Mouse (Mus musculus): ENCODE results near the gene Cfap58. TPM values are rescaled to one million over a fixed set of nuclear protein-coding genes. Genes with fewer than 3 reads are reported as not detected.

Gene Cfap58
- total and polyA plus RNA-seq, 3 experiments = not detected

- no peaks in the 10 kb centered on the region for H3K27me3 ChIP-seq (ENCODE audit: insufficient read depth, low read length)
- DNase-seq (ENCODE audit: low spot score) (no peak), ATAC-seq (ENCODE audit: extremely low read depth, insufficient number of reproducible peaks, low FRiP score, poor library complexity, severe bottlenecking) (no peak)
- no peak for TF ChIP-seq TAL1 (conservative IDR thresholded peaks at IDR 0.05; ENCODE audit: low read depth, low read length)
- no peak for TF ChIP-seq GATA2 (IDR thresholded peaks at IDR 0.05; ENCODE audit: borderline replicate concordance, low read depth, low read length)
- TF ChIP-seq POLR2AphosphoS5 (IDR thresholded peaks at IDR 0.05; ENCODE audit: insufficient replicate concordance, low read depth, low read length) = no peak
- no peak for TF ChIP-seq GATA1 (IDR thresholded peaks at IDR 0.05; ENCODE audit: borderline replicate concordance, low read length)
- no peak for TF ChIP-seq CTCF (IDR thresholded peaks at IDR 0.05; ENCODE audit: low read depth, low read length)
- peaks cover 47% of the 10 kb centered on the region for H3K9me3 ChIP-seq (replicated peaks)
- H3K4me1 ChIP-seq (ENCODE audit: insufficient read depth, low read depth, low read length) = no peaks in the 10 kb centered on the region
- H3K4me3 ChIP-seq (ENCODE audit: low read depth, low read length) = no peak overlapping the region
- no peaks in the 10 kb centered on the region for H3K36me3 ChIP-seq (replicated peaks)
Measured at GRCm38 (mm10) chr19:48047315-48047714, 109.8 kb downstream of the Cfap58 start.

GRCm38 (mm10) chr19:48049361-48049760 is 111.9 kb downstream of the Cfap58 start:
- TF ChIP-seq TAL1 (conservative IDR thresholded peaks at IDR 0.05; ENCODE audit: low read depth, low read length) = no peak
- no peak for TF ChIP-seq GATA1 (IDR thresholded peaks at IDR 0.05; ENCODE audit: borderline replicate concordance, low read length)
- TF ChIP-seq CTCF (IDR thresholded peaks at IDR 0.05; ENCODE audit: low read depth, low read length) = no peak
- no peak for TF ChIP-seq POLR2AphosphoS5 (IDR thresholded peaks at IDR 0.05; ENCODE audit: insufficient replicate concordance, low read depth, low read length)
- TF ChIP-seq GATA2 (IDR thresholded peaks at IDR 0.05; ENCODE audit: borderline replicate concordance, low read depth, low read length) = no peak
- DNase-seq (ENCODE audit: low spot score) = no peak
- H3K36me3 ChIP-seq (replicated peaks) = no peaks in the 10 kb centered on the region
- no peaks in the 10 kb centered on the region for H3K4me1 ChIP-seq (ENCODE audit: insufficient read depth, low read depth, low read length)
- H3K9me3 ChIP-seq (replicated peaks) = peaks cover 50% of the 10 kb centered on the region
- no peak overlapping the region for H3K4me3 ChIP-seq (ENCODE audit: low read depth, low read length)
- no peak for ATAC-seq (ENCODE audit: extremely low read depth, insufficient number of reproducible peaks, low FRiP score, poor library complexity, severe bottlenecking)
- no peaks in the 10 kb centered on the region for H3K27me3 ChIP-seq (ENCODE audit: insufficient read depth, low read length)

DNA sequence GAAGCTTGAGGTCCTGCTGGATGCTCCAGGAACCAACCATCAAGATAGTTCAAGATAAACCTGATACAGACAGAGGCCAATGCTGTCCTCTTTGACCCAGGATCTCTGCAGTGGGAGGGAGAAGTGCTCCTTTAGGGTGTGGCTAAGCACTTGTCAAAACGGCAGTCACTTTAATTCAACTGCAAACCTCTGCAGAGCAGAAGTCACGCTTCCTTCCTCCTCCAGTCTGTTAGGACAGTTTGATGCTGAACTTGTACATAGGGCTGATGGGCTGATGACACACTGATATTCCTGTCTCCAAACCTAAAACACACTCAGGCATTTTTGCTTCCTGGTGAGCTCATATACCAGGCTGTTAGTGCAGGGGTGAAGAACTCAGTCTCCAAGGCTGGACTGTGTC is 125.8 kb downstream of the Cfap58 start:
- H3K4me1 ChIP-seq (ENCODE audit: insufficient read depth, low read depth, low read length) = no peaks in the 10 kb centered on the region
- H3K4me3 ChIP-seq (ENCODE audit: low read depth, low read length) = no peak overlapping the region
- DNase-seq (ENCODE audit: low spot score) = no peak
- no peaks in the 10 kb centered on the region for H3K27me3 ChIP-seq (ENCODE audit: insufficient read depth, low read length)
- H3K9me3 ChIP-seq (replicated peaks) = peaks cover 38% of the 10 kb centered on the region
- no peaks in the 10 kb centered on the region for H3K36me3 ChIP-seq (replicated peaks)
- TF ChIP-seq GATA2 (IDR thresholded peaks at IDR 0.05; ENCODE audit: borderline replicate concordance, low read depth, low read length) = no peak
- TF ChIP-seq POLR2AphosphoS5 (IDR thresholded peaks at IDR 0.05; ENCODE audit: insufficient replicate concordance, low read depth, low read length) = no peak
- TF ChIP-seq TAL1 (conservative IDR thresholded peaks at IDR 0.05; ENCODE audit: low read depth, low read length) = no peak
- no peak for TF ChIP-seq GATA1 (IDR thresholded peaks at IDR 0.05; ENCODE audit: borderline replicate concordance, low read length)
- no peak for TF ChIP-seq CTCF (IDR thresholded peaks at IDR 0.05; ENCODE audit: low read depth, low read length)
- ATAC-seq (ENCODE audit: extremely low read depth, insufficient number of reproducible peaks, low FRiP score, poor library complexity, severe bottlenecking) = no peak

- H3K36me3 ChIP-seq (replicated peaks) = no peaks in the 10 kb centered on the region
- ATAC-seq (ENCODE audit: extremely low read depth, insufficient number of reproducible peaks, low FRiP score, poor library complexity, severe bottlenecking) = no peak
- no peak for DNase-seq (ENCODE audit: low spot score)
- TF ChIP-seq TAL1 (conservative IDR thresholded peaks at IDR 0.05; ENCODE audit: low read depth, low read length) (no peak), GATA1 (IDR thresholded peaks at IDR 0.05; ENCODE audit: borderline replicate concordance, low read length) (no peak), CTCF (IDR thresholded peaks at IDR 0.05; ENCODE audit: low read depth, low read length) (no peak), POLR2AphosphoS5 (IDR thresholded peaks at IDR 0.05; ENCODE audit: insufficient replicate concordance, low read depth, low read length) (no peak), GATA2 (IDR thresholded peaks at IDR 0.05; ENCODE audit: borderline replicate concordance, low read depth, low read length) (no peak)
- no peaks in the 10 kb centered on the region for H3K4me1 ChIP-seq (ENCODE audit: insufficient read depth, low read depth, low read length)
- no peak overlapping the region for H3K4me3 ChIP-seq (ENCODE audit: low read depth, low read length)
- H3K27me3 ChIP-seq (ENCODE audit: insufficient read depth, low read length) = no peaks in the 10 kb centered on the region
- peaks cover 61% of the 10 kb centered on the region for H3K9me3 ChIP-seq (replicated peaks)
Measured at GRCm38 (mm10) chr19:48079718-48080117, 142.2 kb downstream of the Cfap58 start.

DNA sequence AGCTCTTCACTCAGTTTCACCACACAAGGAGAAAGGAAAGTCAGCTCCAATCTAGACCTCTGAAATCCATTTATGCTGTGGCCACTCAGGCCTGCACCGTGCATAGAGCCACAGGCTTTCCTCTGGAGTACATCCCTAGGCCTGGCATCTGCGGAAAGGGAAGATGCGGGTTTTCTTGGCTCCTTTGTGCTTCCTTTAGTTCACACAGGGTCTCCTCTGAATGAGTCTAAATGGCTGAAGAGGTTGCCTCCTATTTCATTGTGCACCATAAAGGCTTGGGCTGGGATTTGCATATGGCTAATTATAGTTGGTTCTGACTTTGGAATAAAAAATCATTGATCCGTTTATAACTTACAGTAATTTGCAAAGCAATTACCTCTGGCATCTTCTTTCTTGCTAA is 144.0 kb downstream of the Cfap58 start:
- no peak overlapping the region for H3K4me3 ChIP-seq (ENCODE audit: low read depth, low read length)
- TF ChIP-seq POLR2AphosphoS5 (IDR thresholded peaks at IDR 0.05; ENCODE audit: insufficient replicate concordance, low read depth, low read length) = no peak
- TF ChIP-seq GATA2 (IDR thresholded peaks at IDR 0.05; ENCODE audit: borderline replicate concordance, low read depth, low read length) = no peak
- TF ChIP-seq TAL1 (conservative IDR thresholded peaks at IDR 0.05; ENCODE audit: low read depth, low read length) = no peak
- TF ChIP-seq CTCF (IDR thresholded peaks at IDR 0.05; ENCODE audit: low read depth, low read length) = no peak
- no peak for TF ChIP-seq GATA1 (IDR thresholded peaks at IDR 0.05; ENCODE audit: borderline replicate concordance, low read length)
- no peaks in the 10 kb centered on the region for H3K4me1 ChIP-seq (ENCODE audit: insufficient read depth, low read depth, low read length)
- peaks cover 59% of the 10 kb centered on the region for H3K9me3 ChIP-seq (replicated peaks)
- no peaks in the 10 kb centered on the region for H3K27me3 ChIP-seq (ENCODE audit: insufficient read depth, low read length)
- ATAC-seq (ENCODE audit: extremely low read depth, insufficient number of reproducible peaks, low FRiP score, poor library complexity, severe bottlenecking) = no peak
- no peaks in the 10 kb centered on the region for H3K36me3 ChIP-seq (replicated peaks)
- no peak for DNase-seq (ENCODE audit: low spot score)

Other genes starting within 250 kb of the Cfap58 start
- not detected in 2 replicates for gene Col17a1, start 245.6 kb upstream of the Cfap58 start, total RNA-seq (2014; fragmentation: Nextera tagmentation)
- 0.05 and 0.17 TPM in 2 replicates for gene Col17a1, start 245.6 kb upstream of the Cfap58 start, total RNA-seq (2017)
- not detected in 2 replicates for gene Col17a1, start 245.6 kb upstream of the Cfap58 start, polyA plus RNA-seq (2012)
- gene Sfr1, start 206.0 kb upstream of the Cfap58 start, total RNA-seq (2014; fragmentation: Nextera tagmentation) = 80.1 and 88.6 TPM in 2 replicates
- 151 and 187 TPM in 2 replicates for gene Sfr1, start 206.0 kb upstream of the Cfap58 start, total RNA-seq (2017)
- 12.3 and 17.1 TPM in 2 replicates for gene Sfr1, start 206.0 kb upstream of the Cfap58 start, polyA plus RNA-seq (2012)
- 33.8 and 39.2 TPM in 2 replicates for gene Gsto1, start 82.7 kb upstream of the Cfap58 start, total RNA-seq (2014; fragmentation: Nextera tagmentation)
- 29.1 and 35.0 TPM in 2 replicates for gene Gsto1, start 82.7 kb upstream of the Cfap58 start, total RNA-seq (2017)
- 45.1 and 62.6 TPM in 2 replicates for gene Gsto1, start 82.7 kb upstream of the Cfap58 start, polyA plus RNA-seq (2012)
- gene Gsto2, start 72.1 kb upstream of the Cfap58 start, total RNA-seq (2014; fragmentation: Nextera tagmentation) = 2.6 and 4.7 TPM in 2 replicates
- 0.58 and 0.76 TPM in 2 replicates for gene Gsto2, start 72.1 kb upstream of the Cfap58 start, total RNA-seq (2017)
- gene Gsto2, start 72.1 kb upstream of the Cfap58 start, polyA plus RNA-seq (2012) = 0.11 TPM in 1 of 2 replicates, not detected in the other
- gene Cfap43, start 18.4 kb upstream of the Cfap58 start, total RNA-seq (2014; fragmentation: Nextera tagmentation) = not detected in 2 replicates
- gene Cfap43, start 18.4 kb upstream of the Cfap58 start, total RNA-seq (2017) = 0.05 and 0.06 TPM in 2 replicates
- not detected in 2 replicates for gene Cfap43, start 18.4 kb upstream of the Cfap58 start, polyA plus RNA-seq (2012)
- 1.5 and 3.4 TPM in 2 replicates for gene Itprip, start 18.4 kb upstream of the Cfap58 start, total RNA-seq (2014; fragmentation: Nextera tagmentation)
- 3.4 and 3.5 TPM in 2 replicates for gene Itprip, start 18.4 kb upstream of the Cfap58 start, total RNA-seq (2017)
- gene Itprip, start 18.4 kb upstream of the Cfap58 start, polyA plus RNA-seq (2012) = 2.4 and 3.5 TPM in 2 replicates